Mouse (Mus musculus) embryonic facial prominence, embryonic 12.5 days (tissue): Measurements from ENCODE around the gene Lmo1. TPM values are rescaled to one million over a fixed set of nuclear protein-coding genes. Genes with fewer than 3 reads are reported as not detected.
A peak's percentile ranks its signal among the peaks of the same experiment; 100 is the strongest.

Experiments used
- ATAC-seq: fragments of 200-750 bp; cut with Nextera tagmentation; 2 replicates; pipeline ENCODE4 v1.8.0; 2017; ENCODE audit not compliant: insufficient number of reproducible peaks, insufficient read depth, low FRiP score, low TSS enrichment
- H3K27ac ChIP-seq: fragments of 300-500 bp; sonication (generic); 2 replicates; pipeline ENCODE4 v1.5.1; 2016; ENCODE audit warnings: mild to moderate bottlenecking
- H3K27me3 ChIP-seq: fragments of 300-500 bp; sonication (generic); 2 replicates; pipeline ENCODE4 v1.6.1; 2016; ENCODE audit warnings: mild to moderate bottlenecking, moderate library complexity
- H3K36me3 ChIP-seq: fragments of 300-500 bp; sonication (generic); 2 replicates; pipeline ENCODE4 v1.6.1; 2016; ENCODE audit warnings: mild to moderate bottlenecking
- H3K4me1 ChIP-seq: fragments of 300-500 bp; sonication (generic); 2 replicates; pipeline ENCODE4 v1.6.1; 2016
- H3K4me2 ChIP-seq: fragments of 300-500 bp; sonication (generic); replicated peaks from 2 replicates; pipeline ENCODE4 v1.6.1; 2016; ENCODE audit warnings: mild to moderate bottlenecking, moderate library complexity
- H3K4me3 ChIP-seq: fragments of 300-500 bp; sonication (generic); 2 replicates; pipeline ENCODE4 v1.5.1; 2016; ENCODE audit warnings: mild to moderate bottlenecking
- H3K9ac ChIP-seq: fragments of 300-500 bp; sonication (generic); 2 replicates; pipeline ENCODE4 v1.6.1; 2016; ENCODE audit warnings: mild to moderate bottlenecking, moderate library complexity
- H3K9me3 ChIP-seq: fragments of 300-500 bp; sonication (generic); 2 replicates; pipeline ENCODE4 v1.6.1; 2016; ENCODE audit warnings: mild to moderate bottlenecking, moderate library complexity
- WGBS: fragments of 180-500 bp; shearing (Covaris S2); methylation state at CpG from one replicate; pipeline ENCODE4 v1.1.7; 2016; 5-methylcytosine and 5-hydroxymethylcytosine counted together
- polyA plus RNA-seq: library from polyadenylated mRNA; unstranded; fragments of >200 nt; fragmentation: Nextera tagmentation; extraction: Ambion mirVana; gene quantifications from 2 replicates; pipeline ENCODE4 v1.2.1, GENCODE M21; 2016

The Lmo1 gene
- polyA plus RNA-seq, 1 experiment from 2014 or later: 20.8 TPM

GRCm38 (mm10) chr7:109197161-109197650 is 22.2 kb upstream of the Lmo1 start:
- Histone ChIP-seq H3K36me3 (no peaks in the 10 kb centered on the region), H3K9ac (no peak overlapping the region), H3K27me3 (no peaks in the 10 kb centered on the region), H3K4me1 (peaks cover 16% of the 10 kb centered on the region), H3K27ac (peak overlapping the region; percentile 8; the same call in 1 of the 2 replicates), H3K9me3 (no peaks in the 10 kb centered on the region), H3K4me3 (no peak overlapping the region), H3K4me2 (no peak overlapping the region)
- ATAC-seq: no peak
- WGBS: 71% methylated on average over 3 of the region's 3 CpGs

GRCm38 (mm10) chr7:109196399-109197082 is 21.5 kb upstream of the Lmo1 start:
- no peak overlapping the region for H3K4me2 ChIP-seq
- WGBS: 25% methylated on average over 11 of the region's 11 CpGs
- no peaks in the 10 kb centered on the region for H3K27me3 ChIP-seq
- H3K4me1 ChIP-seq: peaks cover 23% of the 10 kb centered on the region
- H3K27ac ChIP-seq: peak overlapping the region; percentile 8; the same call in 1 of the 2 replicates
- H3K4me3 ChIP-seq: no peak overlapping the region
- H3K36me3 ChIP-seq: no peaks in the 10 kb centered on the region
- no peak overlapping the region for H3K9ac ChIP-seq
- no peaks in the 10 kb centered on the region for H3K9me3 ChIP-seq
- ATAC-seq: peak; percentile 55

- H3K4me3 ChIP-seq: no peak overlapping the region
- H3K9me3 ChIP-seq: no peaks in the 10 kb centered on the region
- H3K27me3 ChIP-seq: no peaks in the 10 kb centered on the region
- peaks cover 26% of the 10 kb centered on the region for H3K4me1 ChIP-seq
- H3K36me3 ChIP-seq: no peaks in the 10 kb centered on the region
- WGBS: 58% methylated on average over 6 of the region's 6 CpGs
- H3K4me2 ChIP-seq: no peak overlapping the region
- H3K27ac ChIP-seq: no peak overlapping the region
- ATAC-seq: no peak
- H3K9ac ChIP-seq: no peak overlapping the region
These were observed 21.0 kb upstream of the Lmo1 start for GRCm38 (mm10) chr7:109195982-109196381.

GRCm38 (mm10) chr7:109194850-109195249 is 19.8 kb upstream of the Lmo1 start:
- Histone ChIP-seq H3K9ac (no peak overlapping the region), H3K4me1 (peaks cover 26% of the 10 kb centered on the region), H3K36me3 (no peaks in the 10 kb centered on the region), H3K9me3 (no peaks in the 10 kb centered on the region), H3K27me3 (no peaks in the 10 kb centered on the region), H3K4me2 (no peak overlapping the region), H3K4me3 (no peak overlapping the region), H3K27ac (no peak overlapping the region)
- ATAC-seq: no peak
- 88% methylated on average over 1 of the region's 1 CpGs for WGBS

- Histone ChIP-seq H3K9ac (no peak overlapping the region), H3K4me2 (no peak overlapping the region), H3K27me3 (peaks cover 3% of the 10 kb centered on the region; the same call in 1 of the 2 replicates), H3K4me3 (no peak overlapping the region), H3K27ac (no peak overlapping the region), H3K9me3 (no peaks in the 10 kb centered on the region), H3K36me3 (no peaks in the 10 kb centered on the region), H3K4me1 (peaks cover 10% of the 10 kb centered on the region)
- WGBS: 87% methylated on average over 6 of the region's 6 CpGs
- no peak for ATAC-seq
These were observed 12.4 kb upstream of the Lmo1 start for GRCm38 (mm10) chr7:109187244-109188035.

- no peak overlapping the region for H3K27ac ChIP-seq
- no peak overlapping the region for H3K9ac ChIP-seq
- H3K4me2 ChIP-seq: no peak overlapping the region
- no peaks in the 10 kb centered on the region for H3K9me3 ChIP-seq
- no peak overlapping the region for H3K4me3 ChIP-seq
- peaks cover 3% of the 10 kb centered on the region; the same call in 1 of the 2 replicates for H3K27me3 ChIP-seq
- 79% methylated on average over 2 of the region's 2 CpGs for WGBS
- no peaks in the 10 kb centered on the region for H3K36me3 ChIP-seq
- H3K4me1 ChIP-seq: no peaks in the 10 kb centered on the region
- ATAC-seq: no peak
These were observed 11.0 kb upstream of the Lmo1 start for GRCm38 (mm10) chr7:109185975-109186374.

GRCm38 (mm10) chr7:109185564-109185963 is 10.6 kb upstream of the Lmo1 start:
- no peak overlapping the region for H3K27ac ChIP-seq
- H3K9me3 ChIP-seq: no peaks in the 10 kb centered on the region
- H3K4me3 ChIP-seq: no peak overlapping the region
- H3K9ac ChIP-seq: no peak overlapping the region
- H3K4me1 ChIP-seq: no peaks in the 10 kb centered on the region
- no peak overlapping the region for H3K4me2 ChIP-seq
- WGBS: 67% methylated on average over 5 of the region's 5 CpGs
- ATAC-seq: no peak
- no peaks in the 10 kb centered on the region for H3K36me3 ChIP-seq
- H3K27me3 ChIP-seq: peaks cover 3% of the 10 kb centered on the region; the same call in 1 of the 2 replicates

GRCm38 (mm10) chr7:109176688-109177087 is 1.7 kb upstream of the Lmo1 start:
- Histone ChIP-seq H3K36me3 (no peaks in the 10 kb centered on the region), H3K27me3 (peaks cover 39% of the 10 kb centered on the region), H3K4me3 (no peak overlapping the region), H3K4me1 (peaks cover 12% of the 10 kb centered on the region), H3K4me2 (no peak overlapping the region), H3K27ac (no peak overlapping the region), H3K9me3 (no peaks in the 10 kb centered on the region), H3K9ac (no peak overlapping the region)
- 50% methylated on average over 3 of the region's 3 CpGs for WGBS
- ATAC-seq: no peak

GRCm38 (mm10) chr7:109175670-109176625 is 941 bp upstream of the Lmo1 start:
- 11% methylated on average over 13 of the region's 13 CpGs for WGBS
- H3K27ac ChIP-seq: no peak overlapping the region
- no peak for ATAC-seq
- H3K4me1 ChIP-seq: peaks cover 12% of the 10 kb centered on the region
- peak overlapping the region; percentile 99 for H3K4me2 ChIP-seq
- no peak overlapping the region for H3K9ac ChIP-seq
- peak overlapping the region; percentile 59 for H3K4me3 ChIP-seq
- H3K27me3 ChIP-seq: peaks cover 39% of the 10 kb centered on the region
- H3K36me3 ChIP-seq: no peaks in the 10 kb centered on the region
- H3K9me3 ChIP-seq: no peaks in the 10 kb centered on the region

- ATAC-seq: no peak
These were observed 564 bp downstream of the Lmo1 start for GRCm38 (mm10) chr7:109174337-109174948.

GRCm38 (mm10) chr7:109171874-109172273 is 3.1 kb downstream of the Lmo1 start:
- Histone ChIP-seq H3K9me3 (no peaks in the 10 kb centered on the region), H3K4me2 (no peak overlapping the region), H3K27ac (no peak overlapping the region), H3K4me3 (no peak overlapping the region), H3K4me1 (peaks cover 20% of the 10 kb centered on the region), H3K9ac (no peak overlapping the region), H3K27me3 (peaks cover 58% of the 10 kb centered on the region), H3K36me3 (no peaks in the 10 kb centered on the region)
- WGBS: 39% methylated on average over 3 of the region's 3 CpGs
- ATAC-seq: no peak

More at GRCm38 (mm10) chr7:109174337-109174948, 564 bp downstream of the Lmo1 start:
- 5% methylated on average over 31 of the region's 31 CpGs for WGBS
- Histone ChIP-seq H3K36me3 (no peaks in the 10 kb centered on the region), H3K4me3 (peak overlapping the region; percentile 59), H3K27me3 (peaks cover 39% of the 10 kb centered on the region), H3K9me3 (no peaks in the 10 kb centered on the region), H3K4me2 (peak overlapping the region; percentile 99), H3K9ac (peak overlapping the region; percentile 71), H3K27ac (0 out of 2 replicates have a peak overlapping the region, but pooled peaks have one; percentile 50), H3K4me1 (peaks cover 17% of the 10 kb centered on the region)
